18 mouse cellular contexts compared by ENCODE assay signal in the genomic region with DNA sequence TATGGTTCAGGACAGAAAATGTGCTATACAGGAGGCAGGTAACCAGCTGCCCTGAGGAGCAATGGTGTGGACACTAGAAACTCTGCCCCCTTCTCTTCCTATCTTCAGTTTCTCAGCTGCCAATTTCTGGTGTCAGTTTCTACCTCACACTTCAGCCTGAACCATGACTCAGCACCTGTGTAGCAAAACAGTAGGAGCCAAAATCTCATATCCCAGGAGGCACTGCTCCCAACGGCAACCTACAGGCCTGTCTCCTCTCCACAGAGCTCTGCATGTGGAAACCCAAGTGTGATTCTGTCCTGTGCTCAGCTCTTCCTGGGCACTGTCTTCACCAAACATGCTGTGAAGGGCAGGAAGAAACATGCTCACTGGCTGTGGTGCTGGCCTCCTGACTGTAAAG.
DNase-seq lines count a peak whose midpoint lies in the region; ATAC-seq and TF ChIP-seq lines count a peak whose summit lies in the region.
"Had no signal": no experiment of that assay in that cellular context is flagged by ENCODE, and none has a peak within 500 bp of the region (broad histone marks: within the 10 kb centered on the region; RNA-seq: fewer than 3 reads in every experiment).

No protein-coding gene starts in this region.

- H3K9me3 ChIP-seq in heart, embryonic 12.5 days (replicated peaks): no peaks in the 10 kb centered on the region
- H3K9me3 ChIP-seq in forebrain, embryonic 14.5 days (replicated peaks; ENCODE audit: control insufficient read depth, low read length): no peaks in the 10 kb centered on the region
- H3K9me3 ChIP-seq: intestine, embryonic 15.5 days; limb, embryonic 13.5 days had no signal

- no peak overlapping the region for H3K27ac ChIP-seq in heart, embryonic 12.5 days (ENCODE audit: poor library complexity, severe bottlenecking)
- no peak overlapping the region for H3K27ac ChIP-seq in forebrain, embryonic 14.5 days (ENCODE audit: low read depth, low read length)
- H3K27ac ChIP-seq: intestine, embryonic 15.5 days; limb, embryonic 13.5 days had no signal

- no peak for DNase-seq in heart, postnatal 25 days (ENCODE audit: low spot score)
- DNase-seq in brain, embryonic 14.5 days (ENCODE audit: low read depth): peak; percentile 19
- no peak for DNase-seq in forebrain, embryonic 14.5 days (ENCODE audit: low spot score)
- no peak for DNase-seq in testis, postnatal 14 days (ENCODE audit: low spot score)
- no peak for DNase-seq in layer of hippocampus, adult 11-12 months (ENCODE audit: low spot score)
- DNase-seq: adrenal gland, postnatal 14 days; embryo, embryonic 11 days; heart, adult 18-20 months; heart, postnatal 36 days; kidney, postnatal 14 days; lung, postnatal 36 days; thymus, adult 2 months had no signal

- WGBS in heart, embryonic 12.5 days: 55% methylated on average over 1 of the region's 1 CpGs
- WGBS in forebrain, embryonic 14.5 days: 74% methylated on average over 1 of the region's 1 CpGs

- TF ChIP-seq POLR2A in brain, embryonic 14.5 days (IDR thresholded peaks at IDR 0.05; ENCODE audit: borderline replicate concordance, extremely low read depth, insufficient read depth, insufficient read length, poor library complexity, severe bottlenecking): no peak

- peaks cover 14% of the 10 kb centered on the region for H3K36me3 ChIP-seq in heart, embryonic 12.5 days
- H3K36me3 ChIP-seq in forebrain, embryonic 14.5 days (ENCODE audit: control insufficient read depth, insufficient read depth, low read length): 0 out of 2 replicates have a peak, but pooled peaks cover 2% of the 10 kb centered on the region

- intact Hi-C loops in heart, postnatal 25 days (cut with DNase I): no loop called here

- H3K4me2 ChIP-seq in heart, embryonic 12.5 days: no peak overlapping the region
- no peak overlapping the region for H3K4me2 ChIP-seq in forebrain, embryonic 14.5 days (ENCODE audit: low read length)
- H3K4me2 ChIP-seq: intestine, embryonic 15.5 days; limb, embryonic 13.5 days had no signal

- H3K4me1 ChIP-seq in heart, embryonic 12.5 days (replicated peaks): no peaks in the 10 kb centered on the region
- H3K4me1 ChIP-seq in forebrain, embryonic 14.5 days (ENCODE audit: control insufficient read depth, insufficient read depth, low read length): peaks cover 2% of the 10 kb centered on the region; the same call in 1 of the 2 replicates
- H3K4me1 ChIP-seq: intestine, embryonic 15.5 days; limb, embryonic 13.5 days had no signal

- H3K4me3 ChIP-seq in heart, embryonic 12.5 days: no peak overlapping the region
- no peak overlapping the region for H3K4me3 ChIP-seq in forebrain, embryonic 14.5 days (ENCODE audit: low read depth, low read length)
- H3K4me3 ChIP-seq: erythroblast, embryonic 14.5 days; intestine, embryonic 15.5 days; limb, embryonic 13.5 days had no signal

- no peaks in the 10 kb centered on the region for H3K27me3 ChIP-seq in heart, embryonic 12.5 days (replicated peaks)
- H3K27me3 ChIP-seq in forebrain, embryonic 14.5 days (replicated peaks; ENCODE audit: control insufficient read depth, insufficient read depth, low read length): no peaks in the 10 kb centered on the region
- H3K27me3 ChIP-seq: intestine, embryonic 15.5 days; limb, embryonic 13.5 days had no signal

- ATAC-seq in heart, embryonic 12.5 days (ENCODE audit: insufficient number of reproducible peaks, low FRiP score): peak; percentile 87
- peak; percentile 91 for ATAC-seq in erythroblast, adult 5-6 weeks (replicated peaks; ENCODE audit: low FRiP score, poor library complexity, severe bottlenecking)
- ATAC-seq in megakaryocyte progenitor cell, adult 5-6 weeks (replicated peaks; ENCODE audit: poor library complexity): peak; percentile 63
- ATAC-seq in forebrain, embryonic 14.5 days: no peak
- ATAC-seq: intestine, embryonic 15.5 days had no signal

- TF ChIP-seq CTCF in brain, embryonic 14.5 days (IDR thresholded peaks at IDR 0.05; ENCODE audit: borderline replicate concordance, extremely low read depth, insufficient read depth, insufficient read length): no peak

- no peak overlapping the region for H3K9ac ChIP-seq in heart, embryonic 12.5 days
- H3K9ac ChIP-seq in forebrain, embryonic 14.5 days (ENCODE audit: low read length): no peak overlapping the region
- H3K9ac ChIP-seq: intestine, embryonic 15.5 days; limb, embryonic 13.5 days had no signal
